Mouse (Mus musculus) ES-E14 (cell line): ENCODE measurements at regions not wholly inside any gene's neighbourhood (a gene's known extent, or its start where the extent isn't known, plus 50 kb on each side); places are given as distances from the start of the nearest gene placed in this dataset.

Source experiments
- CHD2 ChIP-seq: IDR thresholded peaks from 2 replicates; pipeline ENCODE4 v1.6.1; 2014; ENCODE audit warnings: mild to moderate bottlenecking, low read depth, low read length, inconsistent platforms
- HCFC1 ChIP-seq: IDR thresholded peaks from 2 replicates; pipeline ENCODE4 v1.6.1; 2012; ENCODE audit warnings: low read length, inconsistent platforms, borderline replicate concordance; ENCODE audit not compliant: insufficient read depth
- ZNF384 ChIP-seq: IDR thresholded peaks from 2 replicates; pipeline ENCODE4 v1.6.1; 2012; ENCODE audit warnings: low read depth, low read length, inconsistent platforms

DNA sequence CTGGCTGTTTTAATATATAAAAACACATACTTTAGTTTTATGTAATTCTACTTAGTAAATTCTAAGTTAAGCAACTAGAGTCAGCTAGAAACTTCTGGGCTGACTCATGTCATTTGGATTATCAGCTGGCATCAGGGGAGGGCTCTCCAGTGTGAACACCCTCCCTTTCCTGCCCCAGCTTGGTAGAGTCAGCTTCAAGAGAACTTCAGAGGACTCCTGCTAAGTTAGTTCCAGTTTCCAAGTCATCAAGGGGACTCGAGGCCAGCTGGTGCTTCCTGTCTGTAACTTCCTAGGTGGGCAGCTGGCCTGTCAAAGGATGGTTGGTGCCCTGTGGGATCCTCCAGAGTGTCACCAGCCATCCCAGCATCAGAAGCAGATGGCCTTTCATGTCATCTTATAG, 293.6 kb downstream of the Nek10 start:
- TF ChIP-seq HCFC1 (no peak), ZNF384 (no peak), CHD2 (no peak)
